Mouse (Mus musculus) lung, embryonic 16.5 days (tissue): ENCODE data around the gene Mfsd2b. TPM values are rescaled to one million over a fixed set of nuclear protein-coding genes. Genes with fewer than 3 reads are reported as not detected.

Experiments
- ATAC-seq: fragments of 200-750 bp; cut with Nextera tagmentation; 2 replicates; pipeline ENCODE4 v1.8.0; 2017; ENCODE audit warnings: low read depth, mild to moderate bottlenecking, moderate library complexity
- H3K27ac ChIP-seq: fragments of 300-500 bp; sonication (generic); 2 replicates; pipeline ENCODE4 v1.5.1; 2014; ENCODE audit warnings: mild to moderate bottlenecking, control low read depth, low read length
- H3K27me3 ChIP-seq: fragments of 300-500 bp; sonication (generic); 2 replicates; pipeline ENCODE4 v1.6.1; 2014; ENCODE audit warnings: low read depth, low read length, mixed read lengths; ENCODE audit not compliant: control insufficient read depth, insufficient read depth
- H3K36me3 ChIP-seq: fragments of 300-500 bp; sonication (generic); 2 replicates; pipeline ENCODE4 v1.6.1; 2014; ENCODE audit warnings: low read length; ENCODE audit not compliant: control insufficient read depth, insufficient read depth
- H3K4me1 ChIP-seq: fragments of 300-500 bp; sonication (generic); replicated peaks from 2 replicates; pipeline ENCODE4 v1.6.1; 2014; ENCODE audit warnings: low read length, mixed read lengths; ENCODE audit not compliant: control insufficient read depth, insufficient read depth
- H3K4me2 ChIP-seq: fragments of 300-500 bp; sonication (generic); 2 replicates; pipeline ENCODE4 v1.6.1; 2014; ENCODE audit warnings: low read depth, low read length, control low read depth
- H3K4me3 ChIP-seq: fragments of 300-500 bp; sonication (generic); 2 replicates; pipeline ENCODE4 v1.5.1; 2014; ENCODE audit warnings: mild to moderate bottlenecking, low read length, control low read depth
- H3K9ac ChIP-seq: fragments of 300-500 bp; sonication (generic); 2 replicates; pipeline ENCODE4 v1.6.1; 2014; ENCODE audit warnings: low read length, control low read depth
- H3K9me3 ChIP-seq: fragments of 300-500 bp; sonication (generic); 2 replicates; pipeline ENCODE4 v1.6.1; 2016; ENCODE audit warnings: low read length; ENCODE audit not compliant: control insufficient read depth
- WGBS: fragments of 180-500 bp; shearing (Covaris S2); extraction: QIAGEN DNeasy Blood & Tissue Kit; methylation state at CpG from one replicate; pipeline ENCODE4 v1.1.7; 2014; 5-methylcytosine and 5-hydroxymethylcytosine counted together
- polyA plus RNA-seq: library from polyadenylated mRNA; unstranded; fragments of >200 nt; fragmentation: Nextera tagmentation; extraction: Ambion mirVana; gene quantifications from 2 replicates; pipeline ENCODE4 v1.2.1, GENCODE M21; 2015

Mfsd2b gene
- polyA plus RNA-seq, 1 experiment from 2014 or later = 1.8 TPM

- WGBS = 35% methylated on average over 4 of the region's 4 CpGs
Observed at GRCm38 (mm10) chr12:4864338-4864690, 9.8 kb downstream of the Mfsd2b start.

GRCm38 (mm10) chr12:4863654-4864337 lies 10.4 kb downstream of the Mfsd2b start:
- H3K27ac ChIP-seq = peak overlapping the region; percentile 70
- WGBS = 22% methylated on average over 4 of the region's 4 CpGs
- peak overlapping the region; percentile 26; the same call in 1 of the 2 replicates for H3K9ac ChIP-seq
- peaks cover 14% of the 10 kb centered on the region for H3K4me1 ChIP-seq
- no peak overlapping the region for H3K4me3 ChIP-seq
- no peak overlapping the region for H3K4me2 ChIP-seq
- H3K36me3 ChIP-seq = no peaks in the 10 kb centered on the region
- ATAC-seq = peak; percentile 86
- H3K27me3 ChIP-seq = no peaks in the 10 kb centered on the region
- H3K9me3 ChIP-seq = no peaks in the 10 kb centered on the region

More at GRCm38 (mm10) chr12:4864338-4864690, 9.8 kb downstream of the Mfsd2b start:
- no peaks in the 10 kb centered on the region for H3K36me3 ChIP-seq
- no peak overlapping the region for H3K9ac ChIP-seq
- H3K4me1 ChIP-seq = peaks cover 13% of the 10 kb centered on the region
- H3K27ac ChIP-seq = peak overlapping the region; percentile 70; the same call in 1 of the 2 replicates
- no peak overlapping the region for H3K4me3 ChIP-seq
- H3K9me3 ChIP-seq = no peaks in the 10 kb centered on the region
- no peak for ATAC-seq
- H3K27me3 ChIP-seq = no peaks in the 10 kb centered on the region
- no peak overlapping the region for H3K4me2 ChIP-seq

DNA sequence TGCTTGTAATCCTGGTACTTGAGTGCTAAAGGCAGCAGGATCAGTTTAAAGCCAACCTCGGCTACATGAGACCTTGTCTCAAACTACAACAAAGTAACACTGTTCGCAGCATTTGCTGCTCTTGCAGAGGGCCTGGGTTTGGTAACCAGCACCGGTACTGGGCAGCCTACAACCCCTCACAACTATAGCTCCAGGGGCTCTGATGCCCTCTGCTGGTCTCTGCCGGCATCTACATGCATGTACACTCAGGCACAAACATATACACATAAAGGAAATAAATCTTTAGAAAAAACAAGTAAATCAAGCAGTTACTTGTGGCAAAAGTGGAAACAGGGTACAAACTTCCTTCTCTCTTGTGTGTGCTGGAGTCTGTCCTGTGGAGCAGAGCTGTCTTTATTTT lies 11.5 kb downstream of the Mfsd2b start:
- H3K4me2 ChIP-seq = no peak overlapping the region
- no peaks in the 10 kb centered on the region for H3K27me3 ChIP-seq
- H3K9me3 ChIP-seq = no peaks in the 10 kb centered on the region
- 88% methylated on average over 4 of the region's 4 CpGs for WGBS
- H3K27ac ChIP-seq = no peak overlapping the region
- ATAC-seq = no peak
- H3K4me3 ChIP-seq = no peak overlapping the region
- H3K4me1 ChIP-seq = peaks cover 14% of the 10 kb centered on the region
- H3K36me3 ChIP-seq = no peaks in the 10 kb centered on the region
- no peak overlapping the region for H3K9ac ChIP-seq

GRCm38 (mm10) chr12:4859241-4859914 lies 14.8 kb downstream of the Mfsd2b start:
- H3K27me3 ChIP-seq = no peaks in the 10 kb centered on the region
- no peak overlapping the region for H3K9ac ChIP-seq
- no peak; the same call in 1 of the 2 replicates for ATAC-seq
- peaks cover 13% of the 10 kb centered on the region for H3K36me3 ChIP-seq
- peaks cover 12% of the 10 kb centered on the region for H3K4me1 ChIP-seq
- 37% methylated on average over 11 of the region's 11 CpGs for WGBS
- no peak overlapping the region for H3K4me2 ChIP-seq
- no peak overlapping the region for H3K27ac ChIP-seq
- H3K9me3 ChIP-seq = no peaks in the 10 kb centered on the region
- H3K4me3 ChIP-seq = no peak overlapping the region

GRCm38 (mm10) chr12:4856834-4857233 lies 17.3 kb downstream of the Mfsd2b start:
- Histone ChIP-seq H3K27me3 (no peaks in the 10 kb centered on the region), H3K9me3 (no peaks in the 10 kb centered on the region), H3K9ac (no peak overlapping the region), H3K27ac (no peak overlapping the region), H3K4me3 (no peak overlapping the region), H3K4me1 (peaks cover 3% of the 10 kb centered on the region; the same call in 1 of the 2 replicates), H3K4me2 (no peak overlapping the region), H3K36me3 (peaks cover 18% of the 10 kb centered on the region)
- WGBS = 95% methylated on average over 2 of the region's 2 CpGs
- no peak for ATAC-seq

DNA sequence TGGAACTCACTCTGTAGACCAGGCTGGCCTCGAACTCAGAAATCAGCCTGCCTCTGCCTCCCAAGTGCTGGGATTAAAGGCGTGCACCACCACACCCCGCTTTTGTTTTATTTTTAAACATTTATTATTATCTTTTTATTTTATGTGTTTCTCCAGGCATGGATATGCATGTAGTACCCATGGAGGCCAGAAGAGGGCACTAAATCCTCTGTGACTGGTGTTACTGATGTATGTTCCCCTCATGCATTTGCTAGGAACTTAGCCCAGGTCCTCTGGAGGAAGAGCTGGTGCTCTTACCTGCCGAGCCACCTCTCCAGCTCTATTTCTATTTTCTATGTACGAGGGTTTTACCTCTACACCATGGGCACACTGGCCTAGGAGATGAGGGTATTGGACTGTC lies 18.0 kb downstream of the Mfsd2b start:
- H3K9ac ChIP-seq = no peak overlapping the region
- H3K4me1 ChIP-seq = peaks cover 3% of the 10 kb centered on the region; the same call in 1 of the 2 replicates
- no peak overlapping the region for H3K4me2 ChIP-seq
- H3K27me3 ChIP-seq = no peaks in the 10 kb centered on the region
- ATAC-seq = no peak
- no peak overlapping the region for H3K4me3 ChIP-seq
- H3K27ac ChIP-seq = no peak overlapping the region
- no peaks in the 10 kb centered on the region for H3K9me3 ChIP-seq
- H3K36me3 ChIP-seq = peaks cover 18% of the 10 kb centered on the region
- WGBS = 91% methylated on average over 5 of the region's 5 CpGs

GRCm38 (mm10) chr12:4843741-4844140 lies 30.4 kb downstream of the Mfsd2b start:
- peak overlapping the region; percentile 79 for H3K9ac ChIP-seq
- H3K27ac ChIP-seq = peak overlapping the region; percentile 71; the same call in 1 of the 2 replicates
- ATAC-seq = peak; percentile 68
- peaks cover 24% of the 10 kb centered on the region for H3K4me1 ChIP-seq
- no peaks in the 10 kb centered on the region for H3K9me3 ChIP-seq
- no peaks in the 10 kb centered on the region for H3K27me3 ChIP-seq
- peak overlapping the region; percentile 76 for H3K4me2 ChIP-seq
- 0% methylated on average over 12 of the region's 12 CpGs for WGBS
- no peaks in the 10 kb centered on the region for H3K36me3 ChIP-seq
- H3K4me3 ChIP-seq = peak overlapping the region; percentile 83

DNA sequence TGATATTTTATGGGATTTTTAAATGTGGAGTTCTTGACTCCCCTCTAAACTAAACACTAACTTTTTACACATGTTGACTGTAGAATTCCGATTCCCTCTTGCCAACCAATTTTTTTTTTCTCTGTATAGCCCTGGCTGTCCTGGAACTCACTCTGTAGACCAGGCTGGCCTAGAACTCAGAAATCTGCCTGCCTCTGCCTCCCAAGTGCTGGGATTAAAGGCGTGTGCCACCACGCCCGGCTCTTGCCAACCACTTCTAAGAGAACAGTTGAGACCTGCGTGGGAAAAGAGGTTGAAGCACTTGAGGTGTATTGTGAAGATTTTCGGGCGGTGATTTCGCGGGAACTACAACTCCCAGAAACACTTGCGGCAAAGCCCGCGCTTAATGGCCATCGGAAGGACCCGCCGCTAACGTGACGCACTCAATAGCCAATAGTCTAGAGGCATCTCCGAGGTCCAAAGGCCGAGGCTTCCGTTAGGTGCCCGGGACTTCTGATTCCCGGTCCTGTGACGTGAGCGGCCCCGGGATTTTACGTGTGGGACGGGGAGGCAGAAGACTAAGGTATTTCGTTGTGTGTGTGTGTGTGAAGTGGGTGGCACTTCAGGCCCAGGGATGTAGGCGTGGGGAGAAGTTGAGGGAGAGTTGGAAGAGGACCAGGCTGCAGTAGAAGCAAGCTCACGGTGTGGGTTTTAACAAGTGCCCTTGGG lies 31.1 kb downstream of the Mfsd2b start, which contains the start of gene Wdcp:
Gene Wdcp (plus strand): TSS at position 414 of the 708 bp plus-strand sequence.
- under 1% methylated on average over 30 of the region's 30 CpGs for WGBS
- peak within 1 kb of the TSS; percentile 79 for H3K4me2 ChIP-seq
- H3K9ac ChIP-seq = peak within 1 kb of the TSS; percentile 79
- H3K36me3 ChIP-seq = no peaks in the 10 kb centered on the region
- peak within 1 kb of the TSS; percentile 83 for H3K4me3 ChIP-seq
- H3K27ac ChIP-seq = peak within 1 kb of the TSS; percentile 71
- no peaks in the 10 kb centered on the region for H3K9me3 ChIP-seq
- H3K4me1 ChIP-seq = peaks cover 24% of the 10 kb centered on the region
- no peaks in the 10 kb centered on the region for H3K27me3 ChIP-seq
- ATAC-seq = peak; percentile 93

DNA sequence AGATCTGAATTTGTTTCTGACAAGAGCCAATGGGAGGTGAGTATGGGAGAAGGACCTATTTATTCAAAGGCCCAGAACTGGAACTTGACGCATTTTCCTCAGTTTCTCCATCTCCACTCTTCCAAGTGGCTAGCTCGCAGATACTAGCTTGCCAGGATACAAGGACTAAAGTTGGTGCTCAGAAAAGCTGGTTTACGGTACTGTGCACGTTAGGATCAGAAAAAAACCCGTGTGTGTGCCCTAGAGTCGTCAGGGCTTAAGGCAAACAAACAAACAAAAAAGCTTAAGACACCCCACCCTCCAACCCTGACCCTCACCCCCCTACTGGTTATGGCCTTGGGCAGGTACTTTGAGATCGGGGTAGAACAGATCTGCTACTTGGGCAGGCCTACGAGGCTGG lies 31.7 kb downstream of the Mfsd2b start:
- no peak overlapping the region for H3K9ac ChIP-seq
- 79% methylated on average over 8 of the region's 8 CpGs for WGBS
- no peak for ATAC-seq
- H3K4me3 ChIP-seq = no peak overlapping the region
- H3K4me2 ChIP-seq = no peak overlapping the region
- no peak overlapping the region for H3K27ac ChIP-seq
- H3K36me3 ChIP-seq = no peaks in the 10 kb centered on the region
- no peaks in the 10 kb centered on the region for H3K9me3 ChIP-seq
- no peaks in the 10 kb centered on the region for H3K27me3 ChIP-seq
- H3K4me1 ChIP-seq = peaks cover 24% of the 10 kb centered on the region
